Mouse (Mus musculus): ENCODE data around the gene Krt39. TPM values are rescaled to one million over a fixed set of nuclear protein-coding genes. Genes with fewer than 3 reads are reported as not detected.

Gene Krt39
- polyA plus RNA-seq, 1 experiment, result not detected

- no peaks in the 10 kb centered on the region for H3K79me2 ChIP-seq (ENCODE audit: control insufficient read depth, insufficient read depth)
- no peaks in the 10 kb centered on the region for H3K79me3 ChIP-seq (ENCODE audit: low read depth)
- no peak for TF ChIP-seq FOSL1 (IDR thresholded peaks at IDR 0.05; ENCODE audit: insufficient read depth, low read length, poor library complexity, severe bottlenecking)
- peak; percentile 63 for TF ChIP-seq MAX (IDR thresholded peaks at IDR 0.05)
- H3K4me3 ChIP-seq (ENCODE audit: insufficient read depth, poor library complexity, severe bottlenecking), result no peak overlapping the region
- no peaks in the 10 kb centered on the region for H3K36me3 ChIP-seq (ENCODE audit: control insufficient read depth, insufficient read depth)
- no peaks in the 10 kb centered on the region for H3K27me3 ChIP-seq (ENCODE audit: control insufficient read depth, insufficient read depth, insufficient read length)
- H3ac ChIP-seq (ENCODE audit: control insufficient read depth, insufficient read length, low read depth), result no peak overlapping the region
Observed at GRCm38 (mm10) chr11:99472405-99472804, 48.7 kb downstream of the Krt39 start.

GRCm38 (mm10) chr11:99471946-99472345 is 49.2 kb downstream of the Krt39 start:
- Histone ChIP-seq H3K27me3 (ENCODE audit: control insufficient read depth, insufficient read depth, insufficient read length) (no peaks in the 10 kb centered on the region), H3K36me3 (ENCODE audit: control insufficient read depth, insufficient read depth) (no peaks in the 10 kb centered on the region), H3K4me3 (ENCODE audit: insufficient read depth, poor library complexity, severe bottlenecking) (no peak overlapping the region), H3K79me2 (ENCODE audit: control insufficient read depth, insufficient read depth) (no peaks in the 10 kb centered on the region), H3K79me3 (ENCODE audit: low read depth) (no peaks in the 10 kb centered on the region), H3ac (ENCODE audit: control insufficient read depth, insufficient read length, low read depth) (no peak overlapping the region)
- peak; percentile 36 for TF ChIP-seq FOSL1 (IDR thresholded peaks at IDR 0.05; ENCODE audit: insufficient read depth, low read length, poor library complexity, severe bottlenecking)
- no peak for TF ChIP-seq USF1 (IDR thresholded peaks at IDR 0.05; ENCODE audit: low read depth)
- peak; percentile 87 for TF ChIP-seq MAX (IDR thresholded peaks at IDR 0.05)
- TF ChIP-seq MYOD1 (IDR thresholded peaks at IDR 0.05; ENCODE audit: control insufficient read depth, insufficient read length, low read depth), result peak; percentile 51

- H3K79me2 ChIP-seq (ENCODE audit: control insufficient read depth, insufficient read depth), result no peaks in the 10 kb centered on the region
Observed at GRCm38 (mm10) chr11:99469228-99469627, 51.9 kb downstream of the Krt39 start.

GRCm38 (mm10) chr11:99468566-99468965 is 52.6 kb downstream of the Krt39 start:
- Histone ChIP-seq H3ac (ENCODE audit: control insufficient read depth, insufficient read length, low read depth) (no peak overlapping the region), H3K4me3 (ENCODE audit: insufficient read depth, poor library complexity, severe bottlenecking) (no peak overlapping the region), H3K79me2 (ENCODE audit: control insufficient read depth, insufficient read depth) (no peaks in the 10 kb centered on the region), H3K27me3 (ENCODE audit: control insufficient read depth, insufficient read depth, insufficient read length) (no peaks in the 10 kb centered on the region), H3K79me3 (ENCODE audit: low read depth) (no peaks in the 10 kb centered on the region), H3K36me3 (ENCODE audit: control insufficient read depth, insufficient read depth) (no peaks in the 10 kb centered on the region)
- TF ChIP-seq CTCF (IDR thresholded peaks at IDR 0.05; ENCODE audit: control insufficient read depth, insufficient read depth, insufficient read length) (no peak), FOSL1 (IDR thresholded peaks at IDR 0.05; ENCODE audit: insufficient read depth, low read length, poor library complexity, severe bottlenecking) (no peak), MYOG (IDR thresholded peaks at IDR 0.05; ENCODE audit: control insufficient read depth, extremely low read depth, insufficient read length) (no peak), MAX (IDR thresholded peaks at IDR 0.05) (no peak), CEBPB (IDR thresholded peaks at IDR 0.05; ENCODE audit: low read depth) (no peak), MYOD1 (IDR thresholded peaks at IDR 0.05; ENCODE audit: control insufficient read depth, insufficient read length, low read depth) (no peak)

More at GRCm38 (mm10) chr11:99469228-99469627, 51.9 kb downstream of the Krt39 start:
- H3K27me3 ChIP-seq (ENCODE audit: control insufficient read depth, insufficient read depth, insufficient read length), result no peaks in the 10 kb centered on the region
- no peak overlapping the region for H3ac ChIP-seq (ENCODE audit: control insufficient read depth, insufficient read length, low read depth)
- H3K36me3 ChIP-seq (ENCODE audit: control insufficient read depth, insufficient read depth), result no peaks in the 10 kb centered on the region
- no peak for TF ChIP-seq MYOD1 (IDR thresholded peaks at IDR 0.05; ENCODE audit: control insufficient read depth, insufficient read length, low read depth)
- TF ChIP-seq CTCF (IDR thresholded peaks at IDR 0.05; ENCODE audit: control insufficient read depth, insufficient read depth, insufficient read length), result no peak
- TF ChIP-seq MAX (IDR thresholded peaks at IDR 0.05), result no peak
- no peak for TF ChIP-seq MYOG (IDR thresholded peaks at IDR 0.05; ENCODE audit: control insufficient read depth, extremely low read depth, insufficient read length)
- no peak for TF ChIP-seq FOSL1 (IDR thresholded peaks at IDR 0.05; ENCODE audit: insufficient read depth, low read length, poor library complexity, severe bottlenecking)
- TF ChIP-seq USF1 (IDR thresholded peaks at IDR 0.05; ENCODE audit: low read depth), result no peak
- no peak for TF ChIP-seq CEBPB (IDR thresholded peaks at IDR 0.05; ENCODE audit: low read depth)
- H3K4me3 ChIP-seq (ENCODE audit: insufficient read depth, poor library complexity, severe bottlenecking), result no peak overlapping the region
- H3K79me3 ChIP-seq (ENCODE audit: low read depth), result no peaks in the 10 kb centered on the region

- Histone ChIP-seq H3K4me3 (ENCODE audit: insufficient read depth, poor library complexity, severe bottlenecking) (no peak overlapping the region), H3K36me3 (ENCODE audit: control insufficient read depth, insufficient read depth) (no peaks in the 10 kb centered on the region), H3ac (ENCODE audit: control insufficient read depth, insufficient read length, low read depth) (no peak overlapping the region), H3K79me2 (ENCODE audit: control insufficient read depth, insufficient read depth) (no peaks in the 10 kb centered on the region), H3K79me3 (ENCODE audit: low read depth) (no peaks in the 10 kb centered on the region), H3K27me3 (ENCODE audit: control insufficient read depth, insufficient read depth, insufficient read length) (no peaks in the 10 kb centered on the region)
- TF ChIP-seq FOSL1 (IDR thresholded peaks at IDR 0.05; ENCODE audit: insufficient read depth, low read length, poor library complexity, severe bottlenecking), result no peak
Observed at GRCm38 (mm10) chr11:99466316-99466715, 54.8 kb downstream of the Krt39 start.

- Histone ChIP-seq H3K27me3 (ENCODE audit: control insufficient read depth, insufficient read depth, insufficient read length) (no peaks in the 10 kb centered on the region), H3K36me3 (ENCODE audit: control insufficient read depth, insufficient read depth) (no peaks in the 10 kb centered on the region), H3K4me3 (ENCODE audit: insufficient read depth, poor library complexity, severe bottlenecking) (no peak overlapping the region), H3K79me2 (ENCODE audit: control insufficient read depth, insufficient read depth) (no peaks in the 10 kb centered on the region), H3ac (ENCODE audit: control insufficient read depth, insufficient read length, low read depth) (no peak overlapping the region), H3K79me3 (ENCODE audit: low read depth) (no peaks in the 10 kb centered on the region)
- no peak for TF ChIP-seq MAX (IDR thresholded peaks at IDR 0.05)
- peak; percentile 48 for TF ChIP-seq CEBPB (IDR thresholded peaks at IDR 0.05; ENCODE audit: low read depth)
- peak; percentile 52 for TF ChIP-seq CTCF (IDR thresholded peaks at IDR 0.05; ENCODE audit: control insufficient read depth, insufficient read depth, insufficient read length)
- TF ChIP-seq MYOG (IDR thresholded peaks at IDR 0.05; ENCODE audit: control insufficient read depth, extremely low read depth, insufficient read length), result no peak
Observed at GRCm38 (mm10) chr11:99464836-99465235, 56.3 kb downstream of the Krt39 start.

Other genes with a start within 250 kb of the Krt39 start
- not detected for gene Krt24, start 236.1 kb downstream of the Krt39 start, polyA plus RNA-seq (2012; fragmentation: generic; extraction: Trizol)
- not detected for gene Krt25, start 198.4 kb downstream of the Krt39 start, polyA plus RNA-seq (2012; fragmentation: generic; extraction: Trizol)
- not detected for gene Krt26, start 183.4 kb downstream of the Krt39 start, polyA plus RNA-seq (2012; fragmentation: generic; extraction: Trizol)
- gene Krt27, start 170.2 kb downstream of the Krt39 start, polyA plus RNA-seq (2012; fragmentation: generic; extraction: Trizol), result not detected
- gene Krt28, start 146.4 kb downstream of the Krt39 start, polyA plus RNA-seq (2012; fragmentation: generic; extraction: Trizol), result 0.02 TPM
- gene Krt10, start 132.0 kb downstream of the Krt39 start, polyA plus RNA-seq (2012; fragmentation: generic; extraction: Trizol), result 3.7 TPM
- not detected for gene Krt12, start 99.1 kb downstream of the Krt39 start, polyA plus RNA-seq (2012; fragmentation: generic; extraction: Trizol)
- not detected for gene Krt20, start 83.2 kb downstream of the Krt39 start, polyA plus RNA-seq (2012; fragmentation: generic; extraction: Trizol)
- not detected for gene Krt23, start 28.2 kb downstream of the Krt39 start, polyA plus RNA-seq (2012; fragmentation: generic; extraction: Trizol)
- not detected for gene Krt40, start 21.8 kb upstream of the Krt39 start, polyA plus RNA-seq (2012; fragmentation: generic; extraction: Trizol)
- gene Krtap3-3, start 29.5 kb upstream of the Krt39 start, polyA plus RNA-seq (2012; fragmentation: generic; extraction: Trizol), result not detected
- not detected for gene Krtap3-2, start 35.5 kb upstream of the Krt39 start, polyA plus RNA-seq (2012; fragmentation: generic; extraction: Trizol)
- gene Gm11939, start 38.1 kb upstream of the Krt39 start, polyA plus RNA-seq (2012; fragmentation: generic; extraction: Trizol), result not detected
- gene Krtap3-1, start 45.3 kb upstream of the Krt39 start, polyA plus RNA-seq (2012; fragmentation: generic; extraction: Trizol), result not detected
- 0.04 TPM for gene Krtap1-5, start 59.7 kb upstream of the Krt39 start, polyA plus RNA-seq (2012; fragmentation: generic; extraction: Trizol)
- gene Krtap1-4, start 62.3 kb upstream of the Krt39 start, polyA plus RNA-seq (2012; fragmentation: generic; extraction: Trizol), result not detected
- gene Krtap1-3, start 70.0 kb upstream of the Krt39 start, polyA plus RNA-seq (2012; fragmentation: generic; extraction: Trizol), result not detected
- gene Krtap9-3, start 76.8 kb upstream of the Krt39 start, polyA plus RNA-seq (2012; fragmentation: generic; extraction: Trizol), result not detected
- gene Gm11938, start 82.0 kb upstream of the Krt39 start, polyA plus RNA-seq (2012; fragmentation: generic; extraction: Trizol), result not detected
- gene Gm11937, start 88.9 kb upstream of the Krt39 start, polyA plus RNA-seq (2012; fragmentation: generic; extraction: Trizol), result not detected
- gene Krtap2-4, start 93.5 kb upstream of the Krt39 start, polyA plus RNA-seq (2012; fragmentation: generic; extraction: Trizol), result not detected
- not detected for gene Gm11562, start 99.1 kb upstream of the Krt39 start, polyA plus RNA-seq (2012; fragmentation: generic; extraction: Trizol)
- not detected for gene Krtap4-1, start 106.9 kb upstream of the Krt39 start, polyA plus RNA-seq (2012; fragmentation: generic; extraction: Trizol)
- not detected for gene Krtap4-2, start 113.7 kb upstream of the Krt39 start, polyA plus RNA-seq (2012; fragmentation: generic; extraction: Trizol)
- not detected for gene Krtap4-7, start 122.8 kb upstream of the Krt39 start, polyA plus RNA-seq (2012; fragmentation: generic; extraction: Trizol)
- not detected for gene Gm11555, start 128.9 kb upstream of the Krt39 start, polyA plus RNA-seq (2012; fragmentation: generic; extraction: Trizol)
- not detected for gene Gm11563, start 137.6 kb upstream of the Krt39 start, polyA plus RNA-seq (2012; fragmentation: generic; extraction: Trizol)
- gene Krtap4-6, start 144.6 kb upstream of the Krt39 start, polyA plus RNA-seq (2012; fragmentation: generic; extraction: Trizol), result not detected
- gene Gm14190, start 169.4 kb upstream of the Krt39 start, polyA plus RNA-seq (2012; fragmentation: generic; extraction: Trizol), result not detected
- gene Gm14180, start 213.0 kb upstream of the Krt39 start, polyA plus RNA-seq (2012; fragmentation: generic; extraction: Trizol), result not detected

Measured in C2C12 (cell line).